Mouse (Mus musculus): ENCODE data around the gene Nisch. TPM values are rescaled to one million over a fixed set of nuclear protein-coding genes. Genes with fewer than 3 reads are reported as not detected.

The Nisch gene
- total RNA-seq, 2 experiments from 2014 or later: 265 to 294 TPM

- no peak for DNase-seq
Observed at GRCm38 (mm10) chr14:31191936-31192335, 24.8 kb downstream of the Nisch start.

- no peak for DNase-seq
Observed at GRCm38 (mm10) chr14:31189348-31189747, 27.4 kb downstream of the Nisch start.

- no peak for DNase-seq
Observed at GRCm38 (mm10) chr14:31188771-31189181, 28.0 kb downstream of the Nisch start.

- DNase-seq: peak; percentile 71 to 75
Observed at GRCm38 (mm10) chr14:31186656-31187055, 30.1 kb downstream of the Nisch start.

DNA sequence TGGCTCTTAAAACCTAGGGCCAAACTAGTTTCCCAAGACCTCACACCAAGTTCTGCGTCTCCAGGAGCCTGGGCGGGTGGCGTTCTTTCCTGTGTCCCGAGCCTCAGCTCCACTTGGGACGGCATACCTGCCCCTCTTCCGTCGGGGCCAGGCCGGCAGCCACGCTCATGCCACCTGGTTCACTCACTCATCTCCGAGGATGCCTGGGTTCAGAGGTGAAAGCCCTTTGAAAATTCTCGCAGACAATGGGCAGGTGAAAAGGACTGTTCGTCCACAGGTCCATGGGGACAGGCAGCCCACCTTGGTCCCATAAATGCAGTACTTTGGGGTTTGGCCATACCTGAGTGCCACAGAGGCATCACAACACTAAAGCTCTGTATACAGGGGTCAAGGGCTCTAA is 32.6 kb downstream of the Nisch start:
- no peak for DNase-seq

GRCm38 (mm10) chr14:31183541-31183940 is 33.2 kb downstream of the Nisch start:
- DNase-seq: no peak

GRCm38 (mm10) chr14:31182786-31183290 is 33.9 kb downstream of the Nisch start:
- DNase-seq: peak in 1 of 2 experiments; percentile 51

- DNase-seq: no peak
Observed at GRCm38 (mm10) chr14:31181512-31181911, 35.2 kb downstream of the Nisch start.

DNA sequence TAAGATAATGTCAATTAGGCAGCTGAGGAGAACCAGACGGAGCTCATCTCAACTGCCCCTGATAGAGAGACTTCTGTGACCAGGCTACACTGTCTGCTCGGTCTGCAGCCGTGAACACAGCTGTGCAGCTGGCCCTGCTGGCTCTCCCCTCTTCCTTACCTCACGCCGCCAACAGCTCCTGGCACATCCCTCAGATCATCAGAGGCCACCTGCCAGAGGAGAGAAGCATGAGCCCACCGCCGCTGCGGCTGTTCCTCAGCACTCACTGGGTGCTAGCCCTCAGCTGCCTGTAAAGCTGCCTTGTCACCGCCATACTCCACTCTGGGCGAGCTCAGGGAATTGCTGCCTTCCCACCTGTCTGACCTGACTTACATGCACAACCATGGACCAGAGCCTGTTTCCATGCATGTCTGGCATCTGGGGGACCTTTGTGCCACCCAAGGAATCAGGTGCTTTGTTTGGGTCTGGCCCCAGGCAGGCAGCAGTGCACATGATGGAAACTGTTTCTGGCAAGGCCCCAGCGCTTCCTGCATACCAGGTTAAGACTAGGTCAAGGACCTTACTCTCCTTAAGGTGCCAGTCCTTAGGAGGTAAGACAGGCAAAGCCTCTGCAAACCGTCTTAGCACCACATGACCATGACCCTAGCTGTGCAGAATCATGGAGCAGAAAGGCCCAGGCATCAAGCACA is 36.9 kb downstream of the Nisch start:
- DNase-seq: no peak

GRCm38 (mm10) chr14:31177715-31178114 is 39.0 kb downstream of the Nisch start:
- DNase-seq: no peak

DNA sequence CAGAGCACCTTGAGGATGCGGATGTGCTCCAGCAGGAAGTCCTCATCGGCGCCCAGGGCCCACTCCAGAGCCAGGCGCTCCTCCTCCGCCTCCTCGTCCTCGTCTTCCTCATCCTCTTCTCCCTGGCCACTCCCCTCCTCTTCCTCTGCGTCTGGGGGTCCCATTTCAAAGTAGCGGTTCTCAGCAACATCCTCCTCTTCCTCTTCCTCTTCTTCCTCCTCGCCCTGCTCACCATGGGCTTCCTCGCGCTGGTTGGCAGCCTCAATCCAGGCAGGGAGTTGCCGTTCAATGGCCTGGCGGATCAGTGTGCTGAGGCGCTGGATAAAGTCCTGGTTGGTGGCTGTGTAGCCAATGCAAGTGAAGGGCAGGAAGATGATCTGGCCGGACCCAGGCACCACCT is 39.5 kb downstream of the Nisch start:
- no peak for DNase-seq

GRCm38 (mm10) chr14:31173537-31173936 is 43.2 kb downstream of the Nisch start:
- DNase-seq: no peak

DNA sequence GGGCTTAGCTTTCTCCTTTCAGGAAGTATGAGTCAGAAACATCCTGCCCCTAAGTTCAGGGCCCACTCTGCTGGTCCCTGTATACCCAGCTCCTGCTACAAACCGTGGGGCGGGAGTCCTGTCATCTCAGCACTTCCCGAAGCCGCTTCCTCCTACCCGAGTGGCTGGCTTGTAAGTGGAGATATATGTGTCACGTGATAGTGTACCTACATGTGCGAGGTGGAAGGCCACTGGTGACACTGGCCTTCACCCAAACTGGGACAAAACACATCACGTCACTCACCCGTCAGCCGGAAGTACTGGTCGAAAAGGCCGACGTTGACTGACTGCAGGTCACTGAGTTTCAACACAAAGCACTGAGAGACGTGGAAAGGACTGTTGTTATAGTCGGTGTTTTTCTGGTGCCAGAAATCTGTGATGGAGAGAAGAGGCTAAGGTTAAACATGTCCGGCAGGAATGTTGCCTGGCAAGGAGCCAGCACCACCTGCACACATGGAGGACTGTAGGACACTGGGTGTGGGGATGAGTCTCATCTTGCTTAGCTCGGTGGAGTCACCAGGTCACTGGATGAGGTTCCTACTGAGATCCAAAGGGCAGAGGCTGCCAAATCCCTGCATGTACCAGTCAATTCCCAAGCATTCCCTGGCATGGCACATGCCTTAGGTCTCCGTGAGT is 43.8 kb downstream of the Nisch start:
- peak; percentile 34 to 52 for DNase-seq

DNA sequence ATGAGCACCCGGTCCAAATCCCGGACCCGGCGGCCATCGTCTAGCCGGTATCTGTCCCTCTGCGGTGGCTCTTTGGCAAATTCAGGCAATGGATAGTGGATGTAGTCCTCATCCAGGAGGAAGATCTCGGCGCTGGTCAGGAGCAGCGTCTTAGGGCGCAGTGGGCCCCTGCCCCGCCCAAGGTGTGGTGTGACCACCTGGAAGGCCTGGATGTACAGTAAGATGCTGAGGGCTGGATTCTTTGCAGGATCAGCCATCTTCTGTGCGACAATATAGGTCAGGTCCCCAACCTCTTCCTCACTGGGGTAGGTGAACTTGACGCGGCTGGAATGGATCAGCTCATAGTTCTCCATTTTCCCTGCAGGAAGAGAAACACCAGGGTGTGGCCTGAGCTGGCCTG is 44.9 kb downstream of the Nisch start:
- DNase-seq: no peak

GRCm38 (mm10) chr14:31171386-31171785 is 45.4 kb downstream of the Nisch start:
- DNase-seq: peak in 1 of 2 experiments; percentile 52

- no peak for DNase-seq
Observed at GRCm38 (mm10) chr14:31170963-31171362, 45.8 kb downstream of the Nisch start.

- DNase-seq: no peak
Observed at GRCm38 (mm10) chr14:31169508-31169907, 47.2 kb downstream of the Nisch start.

DNA sequence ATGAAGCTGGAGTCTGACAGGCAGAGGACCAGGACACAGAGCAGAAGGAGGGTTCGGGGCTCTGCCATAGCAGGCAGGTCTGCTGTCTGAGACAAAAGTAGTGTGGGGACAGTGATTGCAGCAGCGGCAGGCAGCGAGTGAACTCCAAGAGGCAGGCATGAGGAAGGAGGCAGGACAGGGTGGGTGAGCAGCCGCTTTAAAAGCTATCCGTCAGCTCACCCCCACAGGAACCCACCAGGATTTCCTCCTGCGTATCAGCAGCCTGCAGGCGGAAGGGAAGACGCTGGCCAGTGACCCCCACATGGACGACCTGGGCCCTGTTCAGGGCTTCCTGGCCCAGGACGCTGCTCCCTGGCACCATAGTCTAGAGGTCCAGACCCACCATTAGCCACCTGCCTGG is 48.3 kb downstream of the Nisch start, which contains the start of gene Stab1:
Gene Stab1, minus strand, starts transcription at position 217 of the 400 bp plus-strand sequence.
- DNase-seq: peak; percentile 60 to 69

DNA sequence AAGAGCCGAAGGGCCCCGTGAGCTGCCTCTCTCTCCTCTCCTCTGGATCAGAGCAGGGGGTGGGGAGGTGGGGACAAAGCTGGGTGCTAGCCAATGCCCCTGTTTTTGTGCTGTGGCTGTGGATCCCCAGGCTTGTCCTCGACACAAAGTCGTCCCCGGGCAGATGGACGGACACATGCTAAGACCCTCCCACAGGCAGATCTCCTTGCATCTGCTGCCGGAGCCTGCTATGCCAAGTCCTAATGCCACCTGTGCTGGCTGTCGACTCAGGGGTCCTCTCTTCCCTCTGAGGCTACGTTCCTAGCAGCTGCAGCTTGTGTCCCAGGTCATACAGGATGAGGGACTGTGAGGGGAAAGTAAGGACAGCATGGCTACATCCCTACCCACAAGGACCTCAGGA is 49.9 kb downstream of the Nisch start:
- no peak for DNase-seq

DNA sequence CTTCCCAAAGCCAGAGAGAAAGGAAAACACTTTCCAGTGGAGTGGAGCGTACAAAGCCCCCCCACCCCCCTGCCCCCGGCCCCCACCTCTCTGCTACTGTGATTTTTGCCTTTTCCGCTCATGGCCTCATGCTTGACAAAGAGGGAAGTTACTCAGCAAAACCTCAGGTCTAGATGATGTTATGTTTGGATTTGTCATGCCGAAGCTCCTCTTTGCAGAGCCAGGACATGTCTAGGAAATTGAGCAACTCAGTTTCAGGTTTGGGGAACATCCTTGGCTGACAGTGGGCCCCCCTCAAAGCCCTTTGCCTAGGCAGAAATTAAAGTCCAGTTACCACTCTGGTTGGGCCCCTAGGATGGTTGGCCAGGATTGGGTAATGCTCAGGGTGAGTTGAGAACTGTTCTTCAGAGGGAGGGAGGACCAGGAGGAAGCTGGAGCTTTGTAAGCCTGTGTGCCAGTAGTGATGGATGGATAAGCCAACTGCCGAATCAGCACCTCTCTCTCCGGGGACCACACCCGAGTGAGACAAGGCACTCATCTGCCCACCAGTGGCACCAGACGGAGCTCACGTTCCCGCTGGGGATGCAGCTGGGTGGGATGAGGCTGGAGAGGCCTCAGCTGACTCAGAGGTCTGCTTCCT is 50.6 kb downstream of the Nisch start:
- peak; percentile 29 to 36 for DNase-seq

GRCm38 (mm10) chr14:31165458-31165857 is 51.3 kb downstream of the Nisch start:
- DNase-seq: no peak

DNA sequence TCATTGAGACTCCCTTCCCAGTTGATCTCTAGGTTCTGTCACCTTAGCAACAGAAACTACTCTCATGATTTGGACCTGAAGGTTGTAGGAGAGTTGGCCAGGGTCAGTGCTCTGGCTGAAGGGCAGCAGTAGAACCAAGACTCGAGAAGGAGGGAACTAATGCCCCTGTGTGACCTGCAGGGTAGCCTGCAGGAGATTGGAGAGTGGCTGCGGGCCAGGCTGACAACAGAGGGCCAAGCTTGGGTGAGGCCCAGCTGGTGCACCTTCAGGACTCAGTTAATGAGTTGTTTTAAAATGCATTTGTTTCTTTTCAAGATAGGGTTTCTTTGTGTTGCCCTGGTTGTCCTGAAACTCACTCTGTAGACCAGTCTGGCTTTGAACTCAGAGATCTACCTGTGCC is 51.7 kb downstream of the Nisch start:
- DNase-seq: peak in 1 of 2 experiments; percentile 44

GRCm38 (mm10) chr14:31164067-31164466 is 52.7 kb downstream of the Nisch start:
- DNase-seq: no peak

All from adrenal gland, postnatal 36 days (tissue).